Mouse (Mus musculus) kidney, postnatal 4 days (tissue): ENCODE data around the gene Cmklr1.

Source experiments
- DNase-seq, 2 experiments: peaks; one replicate each; pipeline ENCODE4 v3.0.0; 2021; ENCODE audit warnings: mixed read lengths in 2 of 2

The Cmklr1 gene

GRCm38 (mm10) chr5:113652215-113652614 lies 2.0 kb upstream of the Cmklr1 start:
- DNase-seq, result no peak

DNA sequence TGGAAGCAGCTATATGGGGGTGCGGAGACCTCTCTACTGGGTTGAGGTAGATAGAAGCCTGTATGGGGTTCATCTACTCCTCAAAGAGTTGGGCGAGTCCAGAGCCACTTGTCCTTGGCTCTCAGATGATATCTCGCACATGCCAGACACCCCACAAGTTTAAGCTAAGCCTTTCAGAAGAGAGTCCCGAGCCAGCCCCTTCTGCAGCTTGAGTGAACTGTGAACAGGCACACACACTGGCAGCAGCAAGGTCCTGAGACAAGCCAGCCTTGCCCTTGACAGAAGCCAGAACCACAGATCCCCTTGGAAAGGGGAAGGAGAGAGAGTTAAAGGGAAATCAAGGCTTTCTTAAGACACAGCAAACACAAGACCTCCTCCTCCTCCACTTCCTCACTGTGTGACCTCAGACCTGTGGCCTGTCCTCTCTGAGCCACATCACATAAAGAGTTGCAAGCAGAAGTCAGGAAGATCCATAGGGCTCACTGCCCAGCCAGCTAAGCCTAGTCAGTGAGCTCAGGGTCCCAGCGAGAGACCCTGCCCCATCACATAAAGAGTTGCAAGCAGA lies 1.5 kb downstream of the Cmklr1 start:
- DNase-seq, result no peak

GRCm38 (mm10) chr5:113647141-113647540 lies 3.1 kb downstream of the Cmklr1 start:
- DNase-seq, result no peak

GRCm38 (mm10) chr5:113644520-113644919 lies 5.7 kb downstream of the Cmklr1 start:
- no peak for DNase-seq

DNA sequence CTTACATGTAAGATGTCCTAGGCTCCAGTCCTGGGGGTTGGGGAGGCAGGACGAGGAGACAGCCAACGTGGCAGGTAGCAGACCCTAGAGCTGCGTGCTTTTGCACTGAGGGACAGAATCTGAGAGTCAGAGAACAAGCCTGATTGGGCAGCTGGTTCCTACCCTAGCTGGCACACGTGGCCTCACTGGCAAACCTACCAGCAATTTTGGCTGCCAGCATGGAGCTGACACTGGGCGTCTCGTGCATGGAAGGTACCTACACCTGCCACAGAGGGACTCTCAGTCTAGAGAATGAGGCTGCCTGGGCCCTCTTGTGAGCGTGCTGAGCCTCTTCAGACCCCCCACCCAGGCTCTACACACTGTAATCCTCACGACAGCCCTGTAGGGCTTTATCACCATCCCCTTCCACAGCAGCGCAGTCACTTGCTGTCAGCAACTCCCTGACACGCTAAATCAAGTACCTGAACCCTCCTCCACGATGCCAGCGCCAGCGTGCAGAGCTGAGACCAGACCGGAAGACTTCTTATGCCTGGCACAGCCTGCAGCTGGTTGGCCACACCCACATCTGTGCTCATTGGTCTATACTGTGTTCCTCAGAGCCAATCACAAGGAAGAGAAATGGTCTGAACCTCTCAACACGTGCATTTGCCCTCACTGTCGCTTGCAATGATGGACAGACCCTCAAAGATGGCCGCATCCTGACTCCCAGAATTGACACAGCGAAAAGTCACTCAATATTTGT lies 6.9 kb downstream of the Cmklr1 start:
- peak; percentile 38 to 51 for DNase-seq

DNA sequence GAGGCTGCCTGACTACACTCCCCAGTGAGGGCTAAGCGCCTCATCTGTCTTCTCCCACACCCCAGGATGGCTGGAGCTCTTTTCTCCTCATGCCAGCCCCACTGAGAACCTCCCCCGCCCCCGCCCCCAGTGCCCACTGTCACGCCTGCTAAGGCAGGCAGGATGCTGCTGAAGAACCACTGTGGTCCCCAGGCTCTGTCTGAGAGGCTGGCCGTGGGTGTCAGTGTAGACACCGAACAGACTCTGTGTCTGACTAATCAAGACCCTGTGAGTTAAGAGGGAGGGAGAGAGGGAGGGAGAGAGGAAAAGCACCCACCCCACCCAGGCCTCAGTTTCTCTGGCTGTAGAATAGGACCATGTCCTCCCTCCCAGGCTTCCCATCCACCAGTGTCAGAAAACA lies 9.2 kb downstream of the Cmklr1 start:
- DNase-seq, result no peak

DNA sequence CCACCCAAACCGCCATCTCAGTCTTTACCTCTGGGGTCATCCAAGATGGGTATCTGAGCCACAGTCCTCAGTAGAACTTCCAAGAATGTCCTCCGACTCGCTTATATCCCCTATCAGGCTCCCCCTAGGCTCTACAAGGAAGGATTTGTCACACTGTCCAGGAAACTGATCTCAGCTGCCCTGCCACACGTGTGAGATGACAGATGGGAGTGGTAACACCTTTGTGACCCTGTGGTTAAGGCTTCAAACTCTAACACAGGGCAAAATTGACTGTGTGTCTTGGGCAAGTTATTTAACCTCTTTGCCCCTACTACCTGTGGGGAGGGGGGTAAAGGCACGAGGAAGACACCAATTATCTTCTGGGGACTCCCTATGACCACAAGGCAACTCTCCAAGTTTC lies 11.1 kb downstream of the Cmklr1 start:
- DNase-seq, result no peak

GRCm38 (mm10) chr5:113638055-113638454 lies 12.2 kb downstream of the Cmklr1 start:
- DNase-seq, result no peak

GRCm38 (mm10) chr5:113637631-113638030 lies 12.6 kb downstream of the Cmklr1 start:
- DNase-seq, result no peak

- no peak for DNase-seq
Observed at GRCm38 (mm10) chr5:113635861-113636565, 14.2 kb downstream of the Cmklr1 start.

- no peak for DNase-seq
Observed at GRCm38 (mm10) chr5:113634887-113635610, 15.2 kb downstream of the Cmklr1 start.

GRCm38 (mm10) chr5:113634024-113634651 lies 16.1 kb downstream of the Cmklr1 start:
- peak; percentile 64 to 79 for DNase-seq

- DNase-seq, result peak; percentile 35 to 54
Observed at GRCm38 (mm10) chr5:113633037-113633714, 17.1 kb downstream of the Cmklr1 start.

DNA sequence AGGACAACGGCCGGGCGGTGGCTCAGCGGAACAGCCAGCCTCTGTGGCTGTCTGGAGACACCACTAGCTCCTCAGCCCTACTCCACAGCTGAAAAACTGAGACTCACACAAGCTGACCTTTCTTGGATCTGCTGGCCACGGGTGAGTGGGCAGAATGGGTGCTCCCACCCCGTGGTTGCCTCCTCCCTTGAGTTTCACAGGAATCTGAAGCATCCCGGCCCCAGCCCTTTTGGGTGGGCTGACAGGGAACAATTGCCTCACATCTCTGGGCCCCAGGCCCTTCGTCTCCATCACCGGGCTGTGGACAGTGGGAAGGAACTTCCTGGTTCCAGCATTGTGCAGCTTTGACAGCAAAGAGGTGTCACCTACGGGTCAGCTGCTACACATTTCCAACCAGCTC lies 20.1 kb downstream of the Cmklr1 start:
- DNase-seq, result no peak

DNA sequence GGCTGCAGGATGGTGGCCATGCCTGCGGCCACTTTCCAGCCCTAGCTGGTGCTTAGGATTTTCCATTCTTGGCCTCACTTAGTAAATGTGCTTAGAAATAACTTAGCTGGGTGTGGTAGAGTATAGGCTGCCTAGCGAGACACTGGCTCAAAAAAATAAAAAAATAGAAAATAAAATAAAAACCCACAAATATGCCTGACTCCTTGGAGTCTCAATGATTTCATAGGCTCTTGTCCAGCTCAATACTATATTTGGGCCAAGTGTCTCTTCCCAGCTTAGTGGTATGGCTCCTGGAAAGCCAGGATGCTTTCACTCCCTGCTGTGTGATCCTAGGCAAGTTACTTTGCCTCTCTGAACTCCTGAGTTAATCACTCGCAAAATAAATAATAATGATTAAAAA lies 21.0 kb downstream of the Cmklr1 start:
- DNase-seq, result no peak

- peak; percentile 67 to 74 for DNase-seq
Observed at GRCm38 (mm10) chr5:113627820-113628437, 22.3 kb downstream of the Cmklr1 start.

DNA sequence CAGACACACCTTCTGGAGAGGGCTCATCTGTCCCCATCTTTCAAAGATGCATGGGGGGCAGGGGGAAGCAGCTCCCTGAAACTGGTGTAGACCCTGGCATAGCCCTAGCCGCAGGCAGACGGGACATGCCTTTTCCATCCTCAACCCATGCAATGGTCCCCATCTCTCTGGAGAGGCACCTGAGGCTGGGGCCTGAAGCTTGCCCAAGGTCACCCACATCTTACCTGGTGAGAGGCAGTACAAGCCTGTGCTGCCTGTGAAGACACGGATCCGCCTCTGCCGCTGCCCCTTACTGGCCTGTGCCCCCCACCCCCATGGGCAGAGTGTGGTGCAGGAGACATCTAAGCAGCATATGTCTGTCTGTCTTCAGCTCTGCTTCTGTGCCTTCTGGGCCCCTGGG lies 23.2 kb downstream of the Cmklr1 start:
- DNase-seq, result no peak

- no peak for DNase-seq
Observed at GRCm38 (mm10) chr5:113626352-113626751, 23.9 kb downstream of the Cmklr1 start.

- no peak for DNase-seq
Observed at GRCm38 (mm10) chr5:113625068-113625467, 25.2 kb downstream of the Cmklr1 start.

DNA sequence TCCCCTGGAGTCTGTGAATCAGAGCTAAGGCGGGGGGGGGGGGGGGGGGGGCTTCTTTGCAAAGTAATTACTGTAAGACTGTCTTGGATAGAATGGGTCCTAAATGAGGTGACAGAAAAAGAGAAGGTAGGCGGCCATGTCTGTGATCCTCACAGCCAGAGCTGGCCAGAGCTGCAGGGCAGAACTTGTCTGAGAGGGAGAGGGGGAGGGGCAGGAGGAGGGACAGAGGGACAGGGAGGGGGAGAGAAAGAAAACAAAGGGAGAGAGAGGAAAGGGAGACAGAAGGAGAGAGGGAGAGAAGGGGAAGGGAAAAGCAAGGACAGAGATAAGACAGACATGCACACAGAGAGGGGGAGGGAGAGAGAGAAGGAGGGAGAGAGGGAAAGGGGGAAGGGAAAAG lies 27.2 kb downstream of the Cmklr1 start:
- DNase-seq, result no peak

DNA sequence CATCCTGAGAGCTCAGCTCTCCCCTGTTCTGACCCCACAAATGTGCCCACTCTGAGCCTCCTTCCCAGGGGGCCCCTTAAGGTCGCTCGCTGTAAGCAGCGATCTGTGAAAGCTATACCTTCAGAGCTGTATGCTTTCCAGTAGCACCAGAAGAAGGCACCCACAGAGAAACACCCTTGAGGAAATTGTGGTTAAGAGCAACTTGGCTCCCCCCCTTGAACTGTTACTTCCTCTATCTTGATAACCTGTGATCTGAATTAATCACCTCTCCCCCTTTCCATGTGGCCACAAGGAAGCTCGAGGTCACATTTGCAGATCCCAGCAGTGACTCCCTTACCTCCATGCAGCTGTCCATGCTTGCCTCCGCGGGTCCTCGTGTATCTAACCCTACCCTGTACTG lies 29.2 kb downstream of the Cmklr1 start:
- DNase-seq, result no peak
